Mouse (Mus musculus) hindbrain, embryonic 12.5 days (tissue): ENCODE measurements at regions not wholly inside any gene's neighbourhood (a gene's known extent, or its start where the extent isn't known, plus 50 kb on each side); places are given as distances from the start of the nearest gene placed in this dataset.
"Not testable (repeated sequence)": the region's sequence is repeated elsewhere in the genome, so short reads cannot be mapped to it uniquely, and the experiment has no call there.

Source experiments
- ATAC-seq: fragments of 200-750 bp; cut with Nextera tagmentation; 2 replicates; pipeline ENCODE4 v1.8.0; 2017; ENCODE audit warnings: moderate TSS enrichment; ENCODE audit not compliant: low FRiP score
- H3K27ac ChIP-seq: fragments of 300-500 bp; sonication (generic); 2 replicates; pipeline ENCODE4 v1.5.1; 2016; ENCODE audit warnings: mild to moderate bottlenecking
- H3K27me3 ChIP-seq: fragments of 300-500 bp; sonication (generic); 2 replicates; pipeline ENCODE4 v1.6.1; 2016; ENCODE audit warnings: mild to moderate bottlenecking
- H3K36me3 ChIP-seq: fragments of 300-500 bp; sonication (generic); 2 replicates; pipeline ENCODE4 v1.6.1; 2016; ENCODE audit warnings: mild to moderate bottlenecking
- H3K4me1 ChIP-seq: fragments of 300-500 bp; sonication (generic); 2 replicates; pipeline ENCODE4 v1.6.1; 2016
- H3K4me2 ChIP-seq: fragments of 300-500 bp; sonication (generic); replicated peaks from 2 replicates; pipeline ENCODE4 v1.6.1; 2016; ENCODE audit warnings: mild to moderate bottlenecking
- H3K4me3 ChIP-seq: fragments of 300-500 bp; sonication (generic); 2 replicates; pipeline ENCODE4 v1.5.1; 2016; ENCODE audit warnings: mild to moderate bottlenecking
- H3K9ac ChIP-seq: fragments of 300-500 bp; sonication (generic); 2 replicates; pipeline ENCODE4 v1.6.1; 2016; ENCODE audit warnings: mild to moderate bottlenecking, moderate library complexity
- H3K9me3 ChIP-seq: fragments of 300-500 bp; sonication (generic); replicated peaks from 2 replicates; pipeline ENCODE4 v1.6.1; 2016; ENCODE audit warnings: mild to moderate bottlenecking
- WGBS: fragments of 180-500 bp; shearing (Covaris S2); methylation state at CpG from one replicate; pipeline ENCODE4 v1.1.7; 2016; 5-methylcytosine and 5-hydroxymethylcytosine counted together

DNA sequence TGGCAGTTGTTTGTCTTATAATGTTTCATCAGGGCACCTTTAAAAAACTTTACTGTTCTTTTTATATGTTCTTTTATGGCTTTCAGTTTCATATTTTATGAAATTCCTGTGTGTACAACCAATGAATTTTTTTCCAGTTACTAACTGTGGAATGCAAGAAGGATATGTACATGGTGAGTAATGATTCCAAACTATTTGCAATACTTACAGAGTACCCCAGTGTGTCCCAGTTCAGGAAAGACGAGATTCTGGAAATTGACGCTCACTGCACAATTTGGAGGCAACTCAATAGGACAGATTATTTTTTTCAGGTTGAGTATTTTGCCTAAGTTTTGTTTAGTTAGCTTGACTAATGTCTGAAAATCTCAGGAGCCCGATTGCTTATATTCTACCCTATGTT, 1676.8 kb downstream of the Efna5 start:
- H3K4me2 ChIP-seq, result no peak overlapping the region
- no peak overlapping the region for H3K27ac ChIP-seq
- H3K9ac ChIP-seq, result no peak overlapping the region
- no peaks in the 10 kb centered on the region for H3K27me3 ChIP-seq
- H3K36me3 ChIP-seq, result no peaks in the 10 kb centered on the region
- no peak for ATAC-seq
- H3K4me1 ChIP-seq, result no peaks in the 10 kb centered on the region
- H3K9me3 ChIP-seq, result no peaks in the 10 kb centered on the region
- H3K4me3 ChIP-seq, result no peak overlapping the region
- WGBS, result 95% methylated on average over 3 of the region's 3 CpGs

DNA sequence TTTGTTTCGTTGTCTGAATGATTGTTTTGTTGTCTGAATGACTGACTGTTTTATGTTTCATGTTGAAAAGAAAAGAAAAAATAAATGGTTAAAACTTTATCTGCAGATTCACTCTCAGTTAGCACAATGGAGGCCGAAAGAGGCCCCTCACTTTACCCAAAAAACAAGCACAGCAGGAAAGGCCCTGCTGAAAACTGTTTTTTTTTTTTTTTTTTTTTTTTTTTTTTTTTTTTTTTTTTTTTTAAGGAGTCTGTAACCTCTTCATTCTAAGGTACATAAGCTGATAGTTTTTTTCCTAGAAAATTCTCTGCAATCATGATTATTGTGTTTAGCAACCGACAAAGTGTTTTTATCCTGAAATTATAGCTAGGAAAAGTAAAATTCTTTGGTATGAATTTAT, 1693.2 kb downstream of the Efna5 start:
- H3K9ac ChIP-seq, H3K27ac ChIP-seq, H3K4me1 ChIP-seq, ATAC-seq, H3K36me3 ChIP-seq, H3K4me3 ChIP-seq, H3K27me3 ChIP-seq, H3K4me2 ChIP-seq, H3K9me3 ChIP-seq: not testable (repeated sequence)
- WGBS, result 83% methylated on average over 3 of the region's 3 CpGs

DNA sequence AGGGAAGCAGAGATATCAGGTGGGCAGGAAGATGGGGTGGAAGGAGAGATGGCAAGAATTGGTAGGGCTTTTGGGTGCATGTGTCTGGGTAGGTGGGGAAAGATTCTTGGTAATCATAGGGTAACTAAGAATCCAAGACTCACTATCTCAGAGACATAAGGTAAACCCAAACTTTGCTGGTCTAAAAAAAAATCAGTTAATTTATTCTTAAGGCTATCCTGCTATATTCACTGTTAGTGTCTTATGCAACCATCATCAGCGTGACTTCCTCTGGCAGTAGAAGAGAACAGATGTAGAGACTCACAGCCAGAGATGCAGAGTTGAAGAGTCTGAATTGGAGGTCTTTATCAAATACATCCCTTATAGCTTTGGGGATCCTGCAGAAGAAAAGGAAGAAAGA, 1704.5 kb downstream of the Efna5 start:
- no peak overlapping the region for H3K9ac ChIP-seq
- no peaks in the 10 kb centered on the region for H3K27me3 ChIP-seq
- no peaks in the 10 kb centered on the region for H3K9me3 ChIP-seq
- H3K4me2 ChIP-seq, result no peak overlapping the region
- H3K4me3 ChIP-seq, result no peak overlapping the region
- no peaks in the 10 kb centered on the region for H3K36me3 ChIP-seq
- H3K4me1 ChIP-seq, result no peaks in the 10 kb centered on the region
- no peak overlapping the region for H3K27ac ChIP-seq
- no peak for ATAC-seq
- WGBS, result 87% methylated on average over 1 of the region's 1 CpGs

DNA sequence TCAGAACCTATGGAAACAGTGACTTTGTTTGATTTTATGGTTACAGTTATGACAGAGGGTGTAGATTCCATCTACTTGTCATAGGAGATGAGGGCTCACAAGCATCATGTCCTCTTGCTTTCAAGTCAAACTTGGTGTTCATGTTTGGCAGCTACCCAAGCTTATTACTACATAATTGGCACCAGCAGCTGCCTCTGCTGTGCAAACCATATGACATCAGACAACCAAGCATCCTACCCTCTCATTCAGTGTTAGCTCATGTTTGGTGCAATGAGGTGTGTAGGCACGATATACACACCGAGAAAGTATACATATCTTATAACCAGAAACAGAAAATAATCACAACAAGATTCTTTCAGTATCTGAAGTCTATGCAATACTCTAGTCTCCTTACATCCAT, 1721.7 kb downstream of the Efna5 start:
- H3K9ac ChIP-seq, result no peak overlapping the region
- no peaks in the 10 kb centered on the region for H3K27me3 ChIP-seq
- H3K4me3 ChIP-seq, result no peak overlapping the region
- H3K9me3 ChIP-seq, result no peaks in the 10 kb centered on the region
- H3K36me3 ChIP-seq, result no peaks in the 10 kb centered on the region
- no peak overlapping the region for H3K4me2 ChIP-seq
- WGBS, result 91% methylated on average over 2 of the region's 2 CpGs
- no peak for ATAC-seq
- no peaks in the 10 kb centered on the region for H3K4me1 ChIP-seq
- H3K27ac ChIP-seq, result no peak overlapping the region

DNA sequence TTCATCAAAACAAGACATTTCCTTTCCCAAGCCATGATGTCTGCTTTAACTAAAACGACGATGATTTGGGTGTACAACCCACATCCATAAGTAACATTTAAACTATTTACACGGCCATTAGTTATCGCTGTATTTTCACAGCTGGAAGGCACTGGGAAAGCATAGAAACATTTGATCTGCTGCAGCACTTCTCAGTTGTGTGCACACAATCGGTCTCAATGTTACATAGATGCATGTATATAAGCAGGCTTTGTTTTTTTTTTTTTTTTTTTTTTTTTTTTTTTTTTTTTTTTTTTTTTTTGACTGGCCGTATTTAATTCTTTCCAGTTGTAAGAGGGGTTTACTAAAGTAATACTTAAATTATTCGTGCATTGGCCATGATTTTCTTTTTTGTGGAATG, 1744.1 kb downstream of the Efna5 start:
- no peaks in the 10 kb centered on the region for H3K4me1 ChIP-seq
- H3K27ac ChIP-seq, result no peak overlapping the region
- ATAC-seq, result no peak
- H3K9me3 ChIP-seq, result no peaks in the 10 kb centered on the region
- WGBS, result 85% methylated on average over 7 of the region's 7 CpGs
- H3K36me3 ChIP-seq, result no peaks in the 10 kb centered on the region
- no peaks in the 10 kb centered on the region for H3K27me3 ChIP-seq
- no peak overlapping the region for H3K9ac ChIP-seq
- H3K4me2 ChIP-seq, result no peak overlapping the region
- H3K4me3 ChIP-seq, result no peak overlapping the region

DNA sequence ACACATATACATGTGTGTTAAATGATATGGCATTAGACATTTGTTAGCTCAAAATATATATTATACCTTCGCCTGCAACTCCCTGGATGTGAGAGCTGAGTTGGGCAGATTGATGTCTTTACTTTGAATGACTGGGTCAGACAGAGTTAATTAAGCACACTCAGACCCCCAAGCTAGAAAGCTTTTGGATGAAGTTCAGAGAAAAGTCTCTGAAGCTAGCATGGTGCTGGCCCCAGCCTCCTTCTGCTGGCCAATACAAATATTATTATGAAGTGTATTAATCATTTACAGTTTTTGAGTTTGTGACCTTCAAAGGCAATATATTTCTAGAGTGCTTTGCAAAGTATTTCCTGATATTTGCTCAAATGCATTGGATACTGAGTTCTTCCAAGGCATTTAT, 1753.3 kb downstream of the Efna5 start:
- H3K4me3 ChIP-seq, result no peak overlapping the region
- H3K27me3 ChIP-seq, result no peaks in the 10 kb centered on the region
- no peak overlapping the region for H3K4me2 ChIP-seq
- no peaks in the 10 kb centered on the region for H3K36me3 ChIP-seq
- H3K27ac ChIP-seq, result no peak overlapping the region
- no peaks in the 10 kb centered on the region for H3K4me1 ChIP-seq
- 82% methylated on average over 1 of the region's 1 CpGs for WGBS
- ATAC-seq, result no peak
- H3K9ac ChIP-seq, result no peak overlapping the region
- no peaks in the 10 kb centered on the region for H3K9me3 ChIP-seq

DNA sequence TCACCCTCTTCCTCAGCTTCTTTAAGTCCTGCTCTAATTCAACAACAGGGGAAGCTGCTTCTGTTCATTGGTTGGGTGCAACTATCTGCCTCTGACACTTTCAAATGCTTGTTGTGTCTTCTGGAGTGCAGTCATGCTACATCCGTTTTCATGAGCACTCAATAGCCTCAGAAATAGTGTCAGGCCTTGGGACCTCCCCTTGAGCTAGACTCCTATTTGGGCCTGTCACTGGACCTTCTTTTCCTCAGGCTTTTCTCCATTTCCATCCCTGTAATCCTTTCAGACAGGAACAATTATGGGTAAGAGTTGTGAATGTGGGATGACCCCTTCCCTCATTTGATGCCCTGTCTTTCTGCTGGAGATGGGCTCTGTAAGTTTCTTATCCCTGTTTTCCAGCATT, 1774.8 kb downstream of the Efna5 start:
- Histone ChIP-seq H3K27me3 (no peaks in the 10 kb centered on the region), H3K9ac (no peak overlapping the region), H3K4me3 (no peak overlapping the region), H3K4me2 (no peak overlapping the region), H3K9me3 (no peaks in the 10 kb centered on the region), H3K36me3 (no peaks in the 10 kb centered on the region), H3K27ac (no peak overlapping the region), H3K4me1 (no peaks in the 10 kb centered on the region)
- WGBS, result 86% methylated on average over 1 of the region's 1 CpGs
- ATAC-seq, result no peak

DNA sequence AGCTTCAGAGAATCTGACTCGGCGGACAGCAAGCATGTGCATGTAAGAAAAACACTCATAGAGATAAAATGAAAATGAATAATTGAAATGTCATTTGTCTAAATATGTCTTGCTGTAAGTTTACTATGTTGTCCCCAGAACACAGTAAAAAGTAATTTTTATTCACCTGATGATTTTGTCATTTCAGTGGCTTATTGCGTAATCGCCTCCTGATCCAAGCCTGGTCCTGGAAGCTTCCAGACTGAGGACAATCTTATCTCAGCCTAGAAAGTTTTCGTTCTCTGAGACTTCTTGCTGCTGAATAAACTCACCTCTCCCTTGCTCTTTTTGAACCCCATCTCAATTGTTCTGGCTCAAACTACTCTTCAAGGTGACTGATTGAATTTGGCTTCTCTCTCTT, 1820.7 kb downstream of the Efna5 start:
- Histone ChIP-seq H3K4me3 (no peak overlapping the region), H3K36me3 (no peaks in the 10 kb centered on the region), H3K27ac (no peak overlapping the region), H3K4me1 (no peaks in the 10 kb centered on the region), H3K4me2 (no peak overlapping the region), H3K9me3 (no peaks in the 10 kb centered on the region), H3K27me3 (no peaks in the 10 kb centered on the region), H3K9ac (no peak overlapping the region)
- WGBS, result 95% methylated on average over 5 of the region's 5 CpGs
- ATAC-seq, result no peak

DNA sequence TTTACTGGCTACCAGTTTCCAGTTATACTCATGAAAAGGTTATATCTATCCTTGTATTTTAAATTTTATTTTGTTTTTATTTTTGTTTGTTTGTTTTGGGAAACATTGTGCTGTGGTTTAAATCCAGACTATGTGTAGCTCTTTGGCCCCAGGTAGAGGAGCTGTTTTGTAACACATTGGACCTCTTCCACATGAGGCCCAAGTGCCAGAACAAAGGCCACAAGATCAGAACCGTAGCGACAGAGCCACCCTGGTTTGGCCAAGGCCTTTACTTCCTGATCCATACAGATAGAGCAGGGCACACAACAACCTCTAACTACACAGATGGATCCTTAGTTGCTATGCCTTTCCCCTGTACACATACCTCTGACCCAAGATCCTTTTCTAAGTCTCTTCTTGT, 1822.6 kb downstream of the Efna5 start:
- no peak overlapping the region for H3K4me2 ChIP-seq
- no peaks in the 10 kb centered on the region for H3K9me3 ChIP-seq
- no peaks in the 10 kb centered on the region for H3K27me3 ChIP-seq
- no peak for ATAC-seq
- 89% methylated on average over 2 of the region's 2 CpGs for WGBS
- H3K36me3 ChIP-seq, result no peaks in the 10 kb centered on the region
- no peak overlapping the region for H3K4me3 ChIP-seq
- H3K9ac ChIP-seq, result no peak overlapping the region
- no peak overlapping the region for H3K27ac ChIP-seq
- H3K4me1 ChIP-seq, result no peaks in the 10 kb centered on the region

DNA sequence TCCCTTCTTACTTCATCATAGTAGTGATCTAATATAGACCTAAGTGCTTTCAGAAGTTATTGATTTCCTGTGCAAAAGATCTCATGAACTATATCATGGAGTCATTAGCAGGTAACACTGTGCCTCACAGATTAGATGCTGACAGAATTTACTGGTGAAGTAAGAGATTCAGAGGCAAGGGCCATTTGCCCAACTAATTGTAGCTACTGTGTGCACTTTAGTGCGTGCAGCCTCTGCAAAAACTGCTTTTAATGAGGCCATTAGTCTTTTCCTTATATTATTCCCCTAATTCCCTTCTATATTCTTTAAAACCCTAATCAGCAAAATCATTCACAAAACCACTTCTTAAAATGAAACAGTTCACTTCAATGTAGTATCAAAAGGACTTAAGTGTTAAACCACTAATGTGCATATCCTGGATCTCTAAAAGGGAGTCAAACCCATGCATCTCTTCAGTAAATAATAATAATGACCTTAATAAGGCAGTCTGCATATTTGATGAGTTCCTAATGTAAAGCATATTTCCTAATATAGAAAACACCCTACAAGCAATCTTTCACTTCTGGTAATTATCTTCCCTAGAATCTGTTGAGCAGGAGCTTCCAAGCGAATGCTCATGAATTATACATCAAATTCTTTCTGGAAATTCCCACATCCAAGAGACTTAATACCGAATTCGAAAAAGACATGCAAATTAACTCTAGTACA, 1847.4 kb downstream of the Efna5 start:
- H3K27me3 ChIP-seq, result no peaks in the 10 kb centered on the region
- H3K36me3 ChIP-seq, result no peaks in the 10 kb centered on the region
- no peak overlapping the region for H3K27ac ChIP-seq
- no peak overlapping the region for H3K4me3 ChIP-seq
- WGBS, result 48% methylated on average over 4 of the region's 4 CpGs
- no peak overlapping the region for H3K4me2 ChIP-seq
- ATAC-seq, result no peak
- no peak overlapping the region for H3K9ac ChIP-seq
- H3K9me3 ChIP-seq, result no peaks in the 10 kb centered on the region
- H3K4me1 ChIP-seq, result no peaks in the 10 kb centered on the region

DNA sequence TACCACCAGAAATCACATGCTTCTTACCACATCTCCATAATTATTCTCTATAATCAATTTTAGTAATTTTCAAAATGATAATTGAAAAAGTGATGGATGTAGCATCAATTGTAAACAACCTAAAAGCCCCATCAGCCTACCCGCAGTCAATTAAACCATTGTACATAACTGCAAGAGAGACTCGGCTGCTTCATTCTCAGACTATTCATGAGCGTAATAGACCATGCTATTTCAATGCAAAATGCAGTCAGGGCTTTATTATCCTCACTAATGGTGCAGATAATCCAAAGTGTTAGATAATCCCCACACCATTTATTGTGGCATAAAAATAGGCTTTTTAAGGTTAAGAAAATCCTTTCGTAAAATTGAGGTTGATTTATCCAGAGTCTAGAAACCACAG, 1862.5 kb downstream of the Efna5 start:
- H3K4me3 ChIP-seq, result no peak overlapping the region
- H3K27me3 ChIP-seq, result no peaks in the 10 kb centered on the region
- H3K9ac ChIP-seq, result no peak overlapping the region
- no peak overlapping the region for H3K27ac ChIP-seq
- WGBS, result 68% methylated on average over 4 of the region's 4 CpGs
- H3K36me3 ChIP-seq, result no peaks in the 10 kb centered on the region
- no peak for ATAC-seq
- no peak overlapping the region for H3K4me2 ChIP-seq
- H3K9me3 ChIP-seq, result no peaks in the 10 kb centered on the region
- H3K4me1 ChIP-seq, result no peaks in the 10 kb centered on the region
